ENCODE assay signal across 40 mouse cellular contexts in genomic region chr5:145098340-145098821, GRCm38 (mm10). TPM values are rescaled to one million over a fixed set of nuclear protein-coding genes. Genes with fewer than 3 reads are reported as not detected.
DNase-seq lines count a peak whose midpoint lies in the region; ATAC-seq and TF ChIP-seq lines count a peak whose summit lies in the region.
"Had no signal": no experiment of that assay in that cellular context is flagged by ENCODE, and none has a peak within 500 bp of the region (broad histone marks: within the 10 kb centered on the region; RNA-seq: fewer than 3 reads in every experiment).

No protein-coding gene starts in this region.

- 94% methylated on average over 10 of the region's 10 CpGs for WGBS in hindbrain, postnatal 0 days
- WGBS in hindbrain, embryonic 10.5 days: 95% methylated on average over 10 of the region's 10 CpGs
- WGBS in lung, adult 2 months: 88% methylated on average over 10 of the region's 10 CpGs
- whole genome bisulfite sequencing in heart, embryonic 11.5 days (ENCODE audit: insufficient replicate concordance): 88% methylated on average over 10 of the region's 10 CpGs
- WGBS in forebrain, embryonic 11.5 days: 95% methylated on average over 10 of the region's 10 CpGs

- DNase-seq in hindbrain, postnatal 0 days (ENCODE audit: low spot score): no peak
- DNase-seq in hindbrain, embryonic 10.5 days (ENCODE audit: low spot score): no peak
- no peak for DNase-seq in lung, adult 2 months
- no peak for DNase-seq in forebrain, embryonic 11.5 days (ENCODE audit: low spot score)
- DNase-seq: adrenal gland, postnatal 36 days; cerebellum, adult 2 months; cerebellum, postnatal 25 days; gastrocnemius, postnatal 25 days; heart, postnatal 14 days; kidney, adult 8-10 months; layer of hippocampus, adult 9-11 months; liver, embryonic 13.5 days; lung, embryonic 14.5 days; lung, postnatal 14 days; retina, postnatal 1 day; right cerebral cortex, postnatal 14 days had no signal

- peaks cover 77% of the 10 kb centered on the region for H3K36me3 ChIP-seq in hindbrain, postnatal 0 days (ENCODE audit: insufficient read depth, low read length)
- H3K36me3 ChIP-seq in hindbrain, embryonic 10.5 days: peaks cover 99% of the 10 kb centered on the region
- H3K36me3 ChIP-seq in heart, embryonic 11.5 days (ENCODE audit: control insufficient read depth, insufficient read depth, low read length): peaks cover 41% of the 10 kb centered on the region
- peaks cover 16% of the 10 kb centered on the region for H3K36me3 ChIP-seq in forebrain, embryonic 11.5 days (ENCODE audit: control insufficient read depth, insufficient read depth, low read length)

- H3K4me2 ChIP-seq in hindbrain, postnatal 0 days (ENCODE audit: low read depth, low read length): no peak overlapping the region
- H3K4me2 ChIP-seq in heart, embryonic 11.5 days: no peak overlapping the region
- H3K4me2 ChIP-seq in forebrain, embryonic 11.5 days (ENCODE audit: low read depth, low read length, severe bottlenecking): no peak overlapping the region
- H3K4me2 ChIP-seq: hindbrain, embryonic 12.5 days; limb, embryonic 12.5 days; liver, embryonic 13.5 days; lung, embryonic 14.5 days; midbrain, embryonic 12.5 days; neural tube, embryonic 13.5 days had no signal

- no peak overlapping the region for H3K9ac ChIP-seq in hindbrain, postnatal 0 days (replicated peaks; ENCODE audit: low read length)
- no peak overlapping the region for H3K9ac ChIP-seq in heart, embryonic 11.5 days (ENCODE audit: low read depth, low read length)
- H3K9ac ChIP-seq in forebrain, embryonic 11.5 days (ENCODE audit: low read length): no peak overlapping the region
- H3K9ac ChIP-seq: hindbrain, embryonic 12.5 days; limb, embryonic 12.5 days; liver, embryonic 13.5 days; lung, embryonic 14.5 days; midbrain, embryonic 12.5 days; neural tube, embryonic 13.5 days had no signal

- no peaks in the 10 kb centered on the region for H3K9me3 ChIP-seq in hindbrain, postnatal 0 days (ENCODE audit: low read length)
- H3K9me3 ChIP-seq in hindbrain, embryonic 10.5 days: no peaks in the 10 kb centered on the region
- no peaks in the 10 kb centered on the region for H3K9me3 ChIP-seq in heart, embryonic 11.5 days (replicated peaks; ENCODE audit: control insufficient read depth, low read length)
- H3K9me3 ChIP-seq in forebrain, embryonic 11.5 days (ENCODE audit: control insufficient read depth, low read length): no peaks in the 10 kb centered on the region
- H3K9me3 ChIP-seq: hindbrain, embryonic 12.5 days; limb, embryonic 12.5 days; liver, embryonic 13.5 days; midbrain, embryonic 12.5 days; neural tube, embryonic 13.5 days had no signal

- no peaks in the 10 kb centered on the region for H3K4me1 ChIP-seq in hindbrain, postnatal 0 days (ENCODE audit: insufficient read depth, low read length)
- H3K4me1 ChIP-seq in hindbrain, embryonic 10.5 days (replicated peaks): no peaks in the 10 kb centered on the region
- H3K4me1 ChIP-seq in lung, adult 2 months (ENCODE audit: control insufficient read depth, insufficient read depth, low read length): no peaks in the 10 kb centered on the region
- no peaks in the 10 kb centered on the region for H3K4me1 ChIP-seq in heart, embryonic 11.5 days (ENCODE audit: control insufficient read depth, insufficient read depth, low read length)
- H3K4me1 ChIP-seq in forebrain, embryonic 11.5 days (replicated peaks; ENCODE audit: control insufficient read depth, insufficient read depth, low read length): no peaks in the 10 kb centered on the region
- H3K4me1 ChIP-seq: hindbrain, embryonic 12.5 days; limb, embryonic 12.5 days; liver, embryonic 13.5 days; midbrain, embryonic 12.5 days; neural tube, embryonic 13.5 days had no signal

- TF ChIP-seq CTCF in hindbrain, postnatal 0 days (IDR thresholded peaks at IDR 0.05; ENCODE audit: low read depth): peak; percentile 6; the same call in 1 of the 2 replicates
- TF ChIP-seq CTCF in lung, adult 2 months (IDR thresholded peaks at IDR 0.05; ENCODE audit: insufficient read depth, low read length): no peak

- no peak overlapping the region for H3K4me3 ChIP-seq in hindbrain, postnatal 0 days (ENCODE audit: low read length)
- no peak overlapping the region for H3K4me3 ChIP-seq in hindbrain, embryonic 10.5 days
- H3K4me3 ChIP-seq in lung, adult 2 months (replicated peaks; ENCODE audit: extremely low read depth, low read depth, low read length): no peak overlapping the region
- H3K4me3 ChIP-seq in heart, embryonic 11.5 days (ENCODE audit: low read depth, low read length): no peak overlapping the region
- no peak overlapping the region for H3K4me3 ChIP-seq in forebrain, embryonic 11.5 days (ENCODE audit: low read depth, low read length)
- H3K4me3 ChIP-seq: hindbrain, embryonic 12.5 days; limb, embryonic 12.5 days; liver, embryonic 13.5 days; midbrain, embryonic 12.5 days; neural tube, embryonic 13.5 days had no signal

- H3K27me3 ChIP-seq in hindbrain, postnatal 0 days (ENCODE audit: insufficient read depth, low read length): no peaks in the 10 kb centered on the region
- H3K27me3 ChIP-seq in hindbrain, embryonic 10.5 days (ENCODE audit: insufficient read depth, poor library complexity, severe bottlenecking): no peaks in the 10 kb centered on the region
- no peaks in the 10 kb centered on the region for H3K27me3 ChIP-seq in heart, embryonic 11.5 days (ENCODE audit: control insufficient read depth, insufficient read depth, low read length)
- no peaks in the 10 kb centered on the region for H3K27me3 ChIP-seq in forebrain, embryonic 11.5 days (ENCODE audit: control insufficient read depth, insufficient read depth, low read length)
- H3K27me3 ChIP-seq: hindbrain, embryonic 12.5 days; limb, embryonic 12.5 days; liver, embryonic 13.5 days; midbrain, embryonic 12.5 days; neural tube, embryonic 13.5 days had no signal

- H3K27ac ChIP-seq in hindbrain, postnatal 0 days: no peak overlapping the region
- no peak overlapping the region for H3K27ac ChIP-seq in hindbrain, embryonic 10.5 days
- no peak overlapping the region for H3K27ac ChIP-seq in heart, embryonic 11.5 days (ENCODE audit: low read depth, low read length)
- H3K27ac ChIP-seq in forebrain, embryonic 11.5 days (ENCODE audit: low read depth, low read length): no peak overlapping the region
- H3K27ac ChIP-seq: hindbrain, embryonic 12.5 days; kidney, postnatal 0 days; limb, embryonic 12.5 days; liver, embryonic 13.5 days; midbrain, embryonic 12.5 days; neural tube, embryonic 13.5 days had no signal

- TF ChIP-seq POLR2A in lung, adult 2 months (IDR thresholded peaks at IDR 0.05; ENCODE audit: borderline replicate concordance, extremely low read depth, low read depth, low read length): no peak

- ATAC-seq in hindbrain, postnatal 0 days: no peak
- ATAC-seq in common myeloid progenitor, adult 5-6 weeks (replicated peaks; ENCODE audit: low read depth, poor library complexity, severe bottlenecking): peak; percentile 90
- peak; percentile 86 for ATAC-seq in megakaryocyte, adult 5-6 weeks (ENCODE audit: poor library complexity, severe bottlenecking)
- no peak for ATAC-seq in heart, embryonic 11.5 days (replicated peaks; ENCODE audit: insufficient number of reproducible peaks, low FRiP score, low TSS enrichment)
- ATAC-seq in forebrain, embryonic 11.5 days (replicated peaks; ENCODE audit: low FRiP score): no peak
- ATAC-seq: forebrain, embryonic 14.5 days; intestine, embryonic 16.5 days had no signal

RNA-seq across cellular contexts. Expression of gene Kpna7, which starts 14.6 kb away (rescaled TPM):
- not detected in 2 replicates for total RNA-seq in hindbrain, postnatal 0 days (2014; rRNA removed)
- 0.09 TPM in 1 of 2 replicates, not detected in the other for polyA plus RNA-seq in hindbrain, postnatal 0 days (2015; fragmentation: Nextera tagmentation; extraction: Ambion mirVana)
- not detected in 2 replicates for polyA plus RNA-seq in hindbrain, embryonic 10.5 days (2016; fragmentation: Nextera tagmentation; extraction: Ambion mirVana)
- not detected in 2 replicates for total RNA-seq in common myeloid progenitor, adult 5-6 weeks (2017)
- not detected in 2 replicates for total RNA-seq in megakaryocyte, adult 5-6 weeks (2015)
- not detected in 2 replicates for total RNA-seq in megakaryocyte, adult 5-6 weeks (2017)
- not detected in 2 replicates for polyA plus RNA-seq in lung, adult 2 months (2012; rRNA removed)
- polyA plus RNA-seq in heart, embryonic 11.5 days (2014; fragmentation: Nextera tagmentation; extraction: Ambion mirVana): not detected in 2 replicates
- polyA plus RNA-seq in forebrain, embryonic 11.5 days (2014; fragmentation: Nextera tagmentation; extraction: Ambion mirVana): not detected in 2 replicates
- total RNA-seq: adrenal gland, adult 18-20 months; adrenal gland, postnatal 36 days; gastrocnemius, adult 18-20 months; gastrocnemius, postnatal 25 days; heart, adult 8-10 months; heart, postnatal 14 days; left cerebral cortex, adult 18-20 months; left cerebral cortex, postnatal 25 days; midbrain, postnatal 0 days had no signal
- polyA plus RNA-seq: brain, embryonic 14.5 days; cerebellum, adult 2 months; embryonic facial prominence, embryonic 11.5 days; forebrain, embryonic 14.5 days; frontal cortex, adult 2 months; heart, embryonic 14.5 days; hindbrain, embryonic 12.5 days; kidney, postnatal 0 days; large intestine, adult 2 months; lung, embryonic 14.5 days; midbrain, embryonic 12.5 days; midbrain, postnatal 0 days; neural tube, embryonic 13.5 days; small intestine, adult 2 months; stomach, embryonic 14.5 days; urinary bladder, adult 2 months had no signal

RNA-seq across cellular contexts. Expression of gene Arpc1a, which starts 14.8 kb away (rescaled TPM):
- 157 and 163 TPM in 2 replicates for total RNA-seq in hindbrain, postnatal 0 days (2014; rRNA removed)
- polyA plus RNA-seq in hindbrain, postnatal 0 days (2015; fragmentation: Nextera tagmentation; extraction: Ambion mirVana): 220 and 221 TPM in 2 replicates
- 145 and 159 TPM in 2 replicates for polyA plus RNA-seq in hindbrain, embryonic 10.5 days (2016; fragmentation: Nextera tagmentation; extraction: Ambion mirVana)
- 57.1 and 89.3 TPM in 2 replicates for total RNA-seq in common myeloid progenitor, adult 5-6 weeks (2017)
- total RNA-seq in megakaryocyte, adult 5-6 weeks (2015): 98.2 and 102 TPM in 2 replicates
- total RNA-seq in megakaryocyte, adult 5-6 weeks (2017): 65.2 and 77.0 TPM in 2 replicates
- 117 and 135 TPM in 2 replicates for polyA plus RNA-seq in lung, adult 2 months (2012; rRNA removed)
- polyA plus RNA-seq in heart, embryonic 11.5 days (2014; fragmentation: Nextera tagmentation; extraction: Ambion mirVana): 112 and 115 TPM in 2 replicates
- 145 and 150 TPM in 2 replicates for polyA plus RNA-seq in forebrain, embryonic 11.5 days (2014; fragmentation: Nextera tagmentation; extraction: Ambion mirVana)

RNA-seq across cellular contexts. Expression of gene Arpc1b, which starts 15.6 kb away (rescaled TPM):
- 36.4 and 53.3 TPM in 2 replicates for total RNA-seq in hindbrain, postnatal 0 days (2014; rRNA removed)
- polyA plus RNA-seq in hindbrain, postnatal 0 days (2015; fragmentation: Nextera tagmentation; extraction: Ambion mirVana): 73.6 and 84.9 TPM in 2 replicates
- polyA plus RNA-seq in hindbrain, embryonic 10.5 days (2016; fragmentation: Nextera tagmentation; extraction: Ambion mirVana): 107 and 126 TPM in 2 replicates
- 144 and 160 TPM in 2 replicates for total RNA-seq in common myeloid progenitor, adult 5-6 weeks (2017)
- 361 and 425 TPM in 2 replicates for total RNA-seq in megakaryocyte, adult 5-6 weeks (2015)
- total RNA-seq in megakaryocyte, adult 5-6 weeks (2017): 297 and 318 TPM in 2 replicates
- polyA plus RNA-seq in lung, adult 2 months (2012; rRNA removed): 492 and 519 TPM in 2 replicates
- polyA plus RNA-seq in heart, embryonic 11.5 days (2014; fragmentation: Nextera tagmentation; extraction: Ambion mirVana): 95.4 and 127 TPM in 2 replicates
- polyA plus RNA-seq in forebrain, embryonic 11.5 days (2014; fragmentation: Nextera tagmentation; extraction: Ambion mirVana): 51.2 and 62.8 TPM in 2 replicates

RNA-seq across cellular contexts. Expression of gene Pdap1, which starts 41.7 kb away (rescaled TPM):
- 22.6 and 26.0 TPM in 2 replicates for total RNA-seq in hindbrain, postnatal 0 days (2014; rRNA removed)
- 124 and 137 TPM in 2 replicates for polyA plus RNA-seq in hindbrain, postnatal 0 days (2015; fragmentation: Nextera tagmentation; extraction: Ambion mirVana)
- 130 and 135 TPM in 2 replicates for polyA plus RNA-seq in hindbrain, embryonic 10.5 days (2016; fragmentation: Nextera tagmentation; extraction: Ambion mirVana)
- total RNA-seq in common myeloid progenitor, adult 5-6 weeks (2017): 164 and 249 TPM in 2 replicates
- total RNA-seq in megakaryocyte, adult 5-6 weeks (2015): 24.8 and 26.1 TPM in 2 replicates
- total RNA-seq in megakaryocyte, adult 5-6 weeks (2017): 140 and 144 TPM in 2 replicates
- polyA plus RNA-seq in lung, adult 2 months (2012; rRNA removed): 18.4 and 23.4 TPM in 2 replicates
- polyA plus RNA-seq in heart, embryonic 11.5 days (2014; fragmentation: Nextera tagmentation; extraction: Ambion mirVana): 76.5 and 92.4 TPM in 2 replicates
- 135 and 136 TPM in 2 replicates for polyA plus RNA-seq in forebrain, embryonic 11.5 days (2014; fragmentation: Nextera tagmentation; extraction: Ambion mirVana)

RNA-seq across cellular contexts. Expression of gene Bud31, which starts 41.8 kb away (rescaled TPM):
- total RNA-seq in hindbrain, postnatal 0 days (2014; rRNA removed): 62.5 and 63.1 TPM in 2 replicates
- polyA plus RNA-seq in hindbrain, postnatal 0 days (2015; fragmentation: Nextera tagmentation; extraction: Ambion mirVana): 161 and 165 TPM in 2 replicates
- 244 and 266 TPM in 2 replicates for polyA plus RNA-seq in hindbrain, embryonic 10.5 days (2016; fragmentation: Nextera tagmentation; extraction: Ambion mirVana)
- total RNA-seq in common myeloid progenitor, adult 5-6 weeks (2017): 188 and 253 TPM in 2 replicates
- 179 and 181 TPM in 2 replicates for total RNA-seq in megakaryocyte, adult 5-6 weeks (2015)
- 217 and 234 TPM in 2 replicates for total RNA-seq in megakaryocyte, adult 5-6 weeks (2017)
- 33.1 and 33.9 TPM in 2 replicates for polyA plus RNA-seq in lung, adult 2 months (2012; rRNA removed)
- polyA plus RNA-seq in heart, embryonic 11.5 days (2014; fragmentation: Nextera tagmentation; extraction: Ambion mirVana): 172 and 179 TPM in 2 replicates
- polyA plus RNA-seq in forebrain, embryonic 11.5 days (2014; fragmentation: Nextera tagmentation; extraction: Ambion mirVana): 252 and 253 TPM in 2 replicates

Comparison
In these comparisons a context has a peak if more than half of its experiments do, and no peak if none do; other contexts are left out.
1. ATAC-seq: peak in common myeloid progenitor, adult 5-6 weeks (single experiment) and megakaryocyte, adult 5-6 weeks (single experiment); none in hindbrain, postnatal 0 days (single experiment), heart, embryonic 11.5 days (single experiment) and forebrain, embryonic 11.5 days (single experiment).